Mouse (Mus musculus): ENCODE data around the gene 4931414P19Rik. TPM values are rescaled to one million over a fixed set of nuclear protein-coding genes. Genes with fewer than 3 reads are reported as not detected.

Gene 4931414P19Rik
- total RNA-seq, 2 experiments from 2014 or later, result 5.1 to 5.5 TPM

DNA sequence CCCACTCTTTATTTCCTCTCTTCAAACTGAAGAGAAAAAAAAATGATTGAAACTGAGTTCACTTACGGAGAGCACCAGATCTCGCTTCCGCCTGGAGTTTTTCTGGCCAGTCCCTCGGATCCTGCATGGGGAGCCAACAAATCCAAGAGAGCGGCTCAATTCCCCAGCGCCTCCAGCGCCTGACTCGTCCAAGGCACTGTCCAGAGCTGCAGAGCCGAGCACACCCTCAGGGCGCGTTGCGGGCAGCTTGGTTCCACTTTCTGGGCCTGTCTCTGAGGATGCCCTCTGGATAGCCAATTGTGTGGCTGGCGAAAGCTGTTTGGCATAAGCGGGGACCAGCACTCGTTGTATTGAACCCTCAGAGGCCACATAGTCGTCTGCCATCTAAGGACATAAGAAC is 14.7 kb downstream of the 4931414P19Rik start:
- DNase-seq (ENCODE audit: low spot score in 2 of 2), result no peak

DNA sequence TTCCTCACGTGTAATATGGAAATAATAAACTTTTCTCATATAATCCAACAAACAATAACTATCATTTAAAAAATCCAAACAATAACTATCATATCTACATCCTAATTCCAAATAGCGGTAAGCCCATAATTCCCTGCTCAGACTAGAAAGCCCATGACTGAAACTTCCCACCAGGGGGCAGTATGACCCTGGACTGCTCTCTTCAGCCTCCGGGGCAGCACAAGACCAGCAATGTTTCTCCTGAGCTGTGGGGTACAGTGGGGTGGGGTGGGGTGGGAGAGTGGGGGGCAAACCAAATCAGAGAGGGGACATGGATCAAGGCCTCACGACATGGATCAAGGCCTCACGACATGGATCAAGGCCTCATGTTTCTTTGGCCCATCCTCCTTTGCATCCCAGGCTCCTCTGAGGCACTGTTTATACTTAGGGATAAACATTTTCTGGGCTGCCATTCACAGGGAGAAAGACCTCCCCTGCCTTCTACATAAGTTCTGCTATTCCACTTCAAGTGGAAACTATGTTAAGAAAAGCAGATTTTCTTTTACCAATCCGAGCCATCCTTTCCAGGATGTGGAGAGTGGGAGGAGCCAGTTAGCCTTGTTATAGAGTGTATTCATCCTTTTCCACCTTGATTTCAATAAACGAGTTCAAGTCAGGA is 22.0 kb downstream of the 4931414P19Rik start:
- peak; percentile 62 to 69 for DNase-seq (ENCODE audit: low spot score in 2 of 2)

DNA sequence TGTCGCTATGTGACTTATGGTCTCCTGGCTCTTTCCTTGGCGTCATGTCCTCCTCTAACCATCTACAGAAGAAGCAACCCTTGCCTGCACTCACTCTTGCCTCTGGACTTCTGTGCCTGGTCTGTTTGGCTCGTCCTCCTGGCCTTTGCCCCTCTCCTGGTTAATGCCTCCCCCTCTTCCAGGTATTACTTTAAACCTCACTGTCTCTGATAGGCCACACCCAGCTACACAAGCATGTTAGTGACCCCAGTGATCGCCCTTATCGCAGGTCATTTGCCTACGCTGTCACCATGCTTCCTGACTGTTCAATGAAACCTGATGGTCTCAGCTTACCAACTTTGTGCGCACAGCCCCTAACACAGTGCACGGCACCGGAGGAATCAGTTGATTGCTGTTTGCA is 23.3 kb downstream of the 4931414P19Rik start:
- DNase-seq (ENCODE audit: low spot score in 2 of 2), result no peak

DNA sequence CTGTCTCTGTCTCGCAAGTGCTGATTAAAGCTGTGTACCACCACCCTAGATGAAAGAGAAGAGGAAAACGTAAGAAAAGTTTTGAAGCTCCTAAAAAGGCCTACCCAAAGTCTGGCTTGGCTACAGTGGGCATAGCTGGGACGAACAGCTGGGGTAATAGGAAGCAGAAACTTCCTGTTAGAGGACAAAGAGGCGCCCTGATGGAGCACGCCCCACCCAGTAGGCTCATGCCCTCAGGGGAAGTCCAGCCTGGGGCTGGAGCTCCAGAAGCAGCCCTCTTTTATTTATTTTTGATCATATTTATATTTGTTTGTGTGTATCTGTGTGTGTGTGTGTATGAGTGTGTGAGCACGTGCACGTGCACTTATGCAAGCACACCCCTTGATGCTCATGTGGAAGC is 26.2 kb downstream of the 4931414P19Rik start:
- no peak for DNase-seq (ENCODE audit: low spot score in 2 of 2)

DNA sequence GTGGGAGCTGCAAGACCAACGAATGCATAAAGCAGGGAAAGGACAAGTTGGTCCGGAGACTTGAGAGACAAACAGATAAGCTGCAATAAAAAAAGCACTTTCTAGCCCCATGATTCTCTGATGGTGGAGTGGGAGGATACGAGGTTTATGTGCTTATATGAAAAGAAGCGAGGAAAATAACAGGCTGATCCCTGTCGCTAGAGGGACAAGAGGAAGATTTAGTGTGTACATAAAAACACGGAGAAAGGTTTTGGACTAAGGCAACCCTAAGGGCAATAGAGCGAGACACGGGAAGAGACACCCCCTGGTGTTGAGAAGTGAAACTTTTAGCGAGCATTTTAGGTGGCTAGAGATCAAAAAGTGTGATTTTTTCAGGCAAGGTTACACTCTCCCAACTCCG is 27.7 kb downstream of the 4931414P19Rik start:
- no peak for DNase-seq (ENCODE audit: low spot score in 2 of 2)

DNA sequence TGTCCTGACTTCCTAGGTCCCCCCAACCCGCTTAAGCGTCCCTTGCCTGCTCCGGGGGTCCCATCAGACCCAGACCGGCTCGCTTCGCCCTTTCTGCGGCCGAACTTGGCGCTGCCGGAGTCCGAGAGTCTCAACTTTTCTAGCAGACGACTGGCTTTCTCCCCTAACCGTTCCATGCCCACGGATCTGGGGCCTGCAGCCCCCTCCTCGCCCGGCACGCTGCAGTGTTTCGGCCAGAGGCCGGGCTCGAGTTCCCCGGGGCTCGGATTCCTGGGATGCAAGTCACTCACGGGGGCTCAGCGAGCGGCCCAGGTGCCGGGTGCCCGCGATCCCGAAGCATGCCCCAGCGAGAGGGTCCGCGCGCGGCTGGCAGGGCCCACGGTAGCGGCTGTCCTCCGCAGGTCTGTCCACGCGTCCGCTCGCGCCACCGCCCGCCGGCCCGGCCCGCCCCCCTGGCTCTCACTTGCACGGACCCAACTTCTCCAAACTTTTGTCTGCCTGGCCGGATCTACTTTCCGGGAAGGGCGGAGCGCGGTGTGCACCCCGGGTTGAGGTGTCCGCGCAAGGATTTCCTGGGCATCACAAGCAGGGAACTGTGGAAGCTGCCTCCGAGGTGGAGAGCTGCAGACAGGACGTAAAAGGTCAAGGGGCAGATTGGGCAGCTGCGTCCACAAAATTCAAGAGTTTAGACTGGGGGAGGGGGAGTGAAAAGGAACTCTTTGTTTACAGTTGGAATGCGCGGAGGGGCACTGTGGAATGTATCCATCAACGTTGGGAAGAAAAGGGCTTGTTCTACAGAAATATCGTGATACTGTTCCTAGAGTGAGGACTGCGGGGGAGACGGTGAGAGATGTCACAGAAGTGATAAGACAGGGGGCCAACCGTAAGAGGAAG is 28.5 kb downstream of the 4931414P19Rik start, which contains the start of gene Ajuba:
Ajuba (minus strand) TSS at position 470 of the 894 bp plus-strand sequence.
- DNase-seq (ENCODE audit: low spot score in 2 of 2), result peak; percentile 74 to 83

DNA sequence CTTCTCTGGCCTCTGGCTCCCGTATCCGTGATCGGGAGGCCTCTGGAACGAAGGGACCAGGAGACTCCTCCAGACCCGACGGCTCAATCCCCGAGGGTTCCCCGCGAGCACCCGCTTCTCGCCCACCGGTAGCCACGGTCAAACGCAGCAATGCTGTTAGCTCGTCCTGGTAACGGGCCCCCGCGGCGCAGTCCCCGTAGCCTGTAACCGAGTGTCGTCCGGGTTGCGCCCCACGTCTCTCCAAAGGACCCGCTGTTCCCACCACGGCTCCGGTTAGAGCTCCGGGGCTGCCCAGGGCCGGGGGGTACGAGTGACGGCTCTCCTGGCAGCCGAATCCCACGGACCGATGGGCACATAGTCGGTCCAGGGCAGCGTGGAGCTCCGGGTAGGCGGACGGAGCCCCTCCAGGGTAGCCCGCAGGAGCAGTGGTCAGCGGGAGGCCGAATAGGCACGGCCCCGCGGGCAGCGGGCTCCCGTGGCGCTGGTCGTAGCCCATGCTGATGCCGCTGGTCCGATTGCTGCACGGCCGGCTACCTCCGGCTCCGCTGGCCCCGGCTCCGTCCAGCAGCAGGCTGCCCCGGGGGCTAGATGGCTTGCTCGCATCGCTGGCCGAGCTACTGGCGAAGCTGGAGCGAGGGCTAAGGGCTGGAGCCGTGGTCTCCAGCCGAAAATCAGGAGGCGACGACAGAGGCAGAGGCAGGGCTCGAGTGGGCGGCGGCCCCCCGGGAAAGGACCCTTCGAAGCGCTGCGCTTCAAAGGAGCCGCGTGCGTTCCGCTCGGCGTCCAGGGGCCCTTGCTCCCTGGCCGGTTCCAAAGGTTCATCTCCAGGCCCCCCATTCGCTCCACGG is 29.3 kb downstream of the 4931414P19Rik start:
- peak in 1 of 2 experiments; percentile 24 for DNase-seq (ENCODE audit: low spot score in 2 of 2)

DNA sequence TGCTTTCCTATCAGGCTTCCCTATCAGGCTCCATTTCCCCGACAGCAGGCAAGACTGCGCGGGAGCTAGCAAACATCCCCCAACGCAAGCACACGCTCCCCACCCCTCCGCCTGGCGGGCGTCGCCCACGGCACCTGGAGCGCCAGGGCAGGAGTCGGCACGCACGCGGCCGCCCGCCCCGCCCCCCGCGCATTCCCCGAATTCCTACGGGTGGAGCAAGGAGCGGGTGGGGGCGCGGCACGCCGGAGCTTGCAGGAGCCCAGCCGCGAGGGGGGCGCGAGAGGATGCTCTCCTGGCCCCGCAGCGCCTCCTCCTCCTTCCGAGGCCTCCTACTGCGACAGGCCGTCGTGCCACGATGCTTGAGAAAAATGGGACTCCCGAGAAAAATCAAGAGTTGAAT is 30.2 kb downstream of the 4931414P19Rik start:
- no peak for DNase-seq (ENCODE audit: low spot score in 2 of 2)

DNA sequence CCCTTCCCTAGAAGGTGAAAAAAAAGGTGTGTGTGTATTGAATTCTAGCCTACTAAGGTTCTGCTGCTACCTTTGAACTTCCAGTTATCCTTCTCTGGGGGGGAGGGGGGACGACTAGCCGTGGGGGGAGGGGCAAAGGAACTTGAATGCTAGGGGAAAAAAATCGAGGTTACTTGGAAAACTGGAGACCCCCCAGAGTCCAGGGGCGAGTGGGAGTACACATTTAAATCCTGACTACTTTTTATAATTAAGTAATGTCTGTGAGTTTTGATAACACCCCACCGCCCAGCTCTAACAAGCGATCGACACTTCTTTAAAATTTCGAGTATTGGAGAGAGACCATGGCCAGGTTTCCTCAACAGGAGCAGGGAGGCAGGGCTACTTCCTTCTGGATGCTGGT is 30.8 kb downstream of the 4931414P19Rik start:
- DNase-seq (ENCODE audit: low spot score in 2 of 2), result no peak

DNA sequence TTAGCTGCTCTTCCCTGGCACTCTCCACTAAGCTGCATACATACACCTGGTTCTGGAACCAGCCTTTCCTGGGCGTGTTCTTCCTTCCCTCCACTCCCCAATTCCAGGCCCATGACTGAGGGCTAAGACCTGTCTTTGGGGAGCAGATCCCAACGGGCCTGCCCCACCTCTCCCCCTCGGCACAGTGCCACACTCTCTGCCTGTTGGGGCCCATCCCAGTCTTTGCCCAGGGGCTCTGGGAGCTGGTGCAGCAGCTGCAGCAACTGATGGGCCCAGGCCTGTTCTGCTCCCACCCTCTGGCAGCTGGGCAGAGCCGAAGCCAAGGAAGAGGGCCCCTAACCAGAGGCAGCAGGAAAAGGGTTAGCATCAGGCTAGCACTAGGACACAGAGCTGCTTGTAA is 31.5 kb downstream of the 4931414P19Rik start:
- DNase-seq (ENCODE audit: low spot score in 2 of 2), result peak in 1 of 2 experiments; percentile 22

DNA sequence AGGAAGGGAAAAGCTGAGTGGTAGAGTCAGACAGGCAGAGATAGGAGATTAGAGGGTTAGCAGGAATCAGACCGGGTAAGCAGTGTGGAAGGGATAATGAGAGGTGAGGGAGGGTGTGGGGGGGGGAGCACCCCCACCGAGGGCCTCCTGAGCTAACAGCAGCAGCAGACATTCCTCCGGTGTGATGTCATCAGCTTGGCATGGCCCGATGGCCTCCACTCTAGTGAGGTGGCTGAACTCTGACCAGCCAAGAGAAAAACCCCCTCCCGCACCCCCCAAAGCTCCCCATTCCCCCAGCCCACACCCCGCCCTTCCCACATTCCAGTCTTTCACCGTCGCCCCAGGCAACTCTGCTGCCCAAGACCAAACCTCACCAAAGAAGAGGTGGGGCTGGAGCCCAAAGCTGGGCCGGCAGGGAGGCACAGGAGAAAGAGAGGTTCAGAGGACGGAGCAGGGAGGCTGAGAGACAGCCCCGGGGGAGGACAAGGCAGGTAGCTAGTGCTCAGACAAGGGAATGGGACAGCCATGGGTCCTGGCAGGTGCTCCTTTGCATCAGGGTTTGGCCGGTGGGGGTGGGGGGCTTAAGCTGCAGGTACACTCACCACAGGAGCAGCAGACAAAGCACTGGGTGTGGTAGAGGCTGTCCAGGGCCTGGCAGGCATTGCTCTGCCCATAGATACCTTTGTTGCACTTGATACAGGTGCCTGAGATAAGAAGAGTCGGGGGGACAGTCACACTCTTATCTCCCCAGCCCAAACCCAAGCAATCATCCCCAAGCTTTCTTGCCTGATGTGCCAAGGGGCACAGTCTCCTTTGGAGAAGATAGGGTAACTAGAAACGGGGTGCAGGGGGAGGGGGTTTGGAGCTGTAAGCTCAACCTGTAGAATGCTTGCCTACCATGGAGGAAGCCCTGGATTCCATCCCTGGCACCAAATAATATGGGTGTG is 32.7 kb downstream of the 4931414P19Rik start:
- no peak for DNase-seq (ENCODE audit: low spot score in 2 of 2)

DNA sequence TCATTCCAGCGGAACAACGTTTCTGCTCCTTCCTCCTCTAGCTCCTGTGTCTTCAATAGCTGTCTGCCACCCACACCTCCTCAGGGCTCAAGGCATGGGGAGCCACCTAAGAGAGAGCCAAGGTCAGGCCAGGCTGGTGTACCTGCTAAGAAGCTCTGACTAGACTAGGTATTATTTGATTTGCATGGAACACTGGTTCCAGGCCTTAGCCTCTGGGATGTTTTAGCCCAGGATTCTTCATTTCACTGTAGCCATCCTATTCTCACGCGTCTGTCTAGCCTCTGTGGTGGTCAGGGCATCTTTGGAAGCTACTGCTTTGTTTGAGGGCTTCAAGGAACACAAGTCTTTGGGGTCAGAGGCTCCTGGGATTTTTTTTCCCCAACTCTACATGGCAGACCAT is 33.7 kb downstream of the 4931414P19Rik start:
- no peak for DNase-seq (ENCODE audit: low spot score in 2 of 2)

DNA sequence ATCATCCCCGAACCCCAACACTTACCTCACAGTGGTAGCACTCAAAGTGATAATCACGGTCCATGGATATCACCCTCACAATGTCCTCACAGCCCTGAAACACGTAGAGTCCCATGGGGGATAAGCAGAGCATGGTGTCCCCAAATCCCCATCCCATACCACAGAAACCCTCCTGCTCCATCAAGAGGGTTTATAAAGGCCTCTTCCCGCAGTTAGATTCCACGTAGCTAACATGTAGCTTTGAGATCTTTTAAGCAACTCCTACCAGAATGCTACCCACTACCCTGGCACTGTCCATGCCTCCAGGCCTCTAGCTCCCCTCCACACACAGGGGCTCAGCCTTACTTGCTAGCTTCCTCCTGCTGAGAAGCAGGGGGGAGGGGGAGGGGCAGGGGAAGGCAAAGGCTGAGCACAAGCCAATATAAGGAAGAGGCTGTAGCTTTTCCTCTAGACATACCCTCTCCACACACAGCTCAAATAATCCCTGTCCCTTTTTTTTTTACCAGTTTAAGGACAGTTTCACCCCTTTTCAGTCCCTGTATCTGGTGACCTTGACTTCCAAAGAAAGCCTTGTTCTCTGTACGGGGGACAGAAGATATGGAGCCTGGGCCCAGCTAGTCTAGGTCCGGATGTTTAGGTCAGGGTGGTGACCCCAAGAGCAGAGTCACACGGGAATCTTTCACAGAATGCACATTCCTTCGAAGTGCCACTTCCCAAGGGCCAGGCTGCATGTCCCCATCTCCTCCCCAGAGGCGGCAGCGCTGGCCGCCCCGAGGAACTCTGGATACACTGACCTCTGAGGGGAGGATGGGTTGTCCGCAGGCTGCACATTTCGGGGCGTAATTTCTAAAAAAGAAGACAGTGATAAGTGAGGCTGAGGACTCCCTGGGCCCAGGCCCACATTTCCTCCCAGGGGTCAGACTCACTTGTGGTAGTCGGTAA is 36.1 kb downstream of the 4931414P19Rik start:
- no peak for DNase-seq (ENCODE audit: low spot score in 2 of 2)

DNA sequence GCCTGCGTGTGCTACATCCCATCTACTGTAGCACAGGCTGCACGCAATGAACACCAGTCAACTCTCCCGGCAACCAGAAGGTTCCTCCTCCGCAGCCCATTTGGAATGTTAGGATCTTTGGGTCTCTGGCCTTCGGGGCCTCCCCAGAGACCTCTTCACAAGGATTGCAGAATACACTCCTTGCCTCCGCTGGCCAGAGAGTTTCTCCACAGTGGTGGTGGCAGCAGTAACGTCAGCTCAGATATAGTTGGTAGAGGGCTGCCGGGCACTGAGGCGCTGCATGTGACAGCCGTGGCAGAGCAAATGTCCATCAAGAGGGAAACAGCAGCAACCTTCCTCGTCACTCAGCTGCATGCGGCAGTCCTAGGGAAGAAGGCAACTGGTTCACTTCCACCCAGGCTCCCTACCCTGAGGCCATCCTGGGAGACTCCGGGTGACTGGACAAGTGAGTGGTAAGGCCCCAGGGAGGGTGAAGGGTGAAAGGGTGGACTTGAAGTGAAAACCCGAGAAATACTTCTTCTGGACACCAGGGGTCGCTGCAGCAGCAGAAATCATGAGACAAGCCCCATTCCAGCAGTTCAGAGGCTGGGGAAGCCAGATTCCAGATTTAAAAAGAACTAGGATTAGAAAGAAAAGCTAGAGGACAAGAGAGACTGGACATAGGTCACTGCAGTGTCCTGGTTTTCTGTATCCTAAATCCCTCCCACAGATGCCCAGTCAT is 36.9 kb downstream of the 4931414P19Rik start:
- DNase-seq (ENCODE audit: low spot score in 2 of 2), result peak; percentile 78 to 81

DNA sequence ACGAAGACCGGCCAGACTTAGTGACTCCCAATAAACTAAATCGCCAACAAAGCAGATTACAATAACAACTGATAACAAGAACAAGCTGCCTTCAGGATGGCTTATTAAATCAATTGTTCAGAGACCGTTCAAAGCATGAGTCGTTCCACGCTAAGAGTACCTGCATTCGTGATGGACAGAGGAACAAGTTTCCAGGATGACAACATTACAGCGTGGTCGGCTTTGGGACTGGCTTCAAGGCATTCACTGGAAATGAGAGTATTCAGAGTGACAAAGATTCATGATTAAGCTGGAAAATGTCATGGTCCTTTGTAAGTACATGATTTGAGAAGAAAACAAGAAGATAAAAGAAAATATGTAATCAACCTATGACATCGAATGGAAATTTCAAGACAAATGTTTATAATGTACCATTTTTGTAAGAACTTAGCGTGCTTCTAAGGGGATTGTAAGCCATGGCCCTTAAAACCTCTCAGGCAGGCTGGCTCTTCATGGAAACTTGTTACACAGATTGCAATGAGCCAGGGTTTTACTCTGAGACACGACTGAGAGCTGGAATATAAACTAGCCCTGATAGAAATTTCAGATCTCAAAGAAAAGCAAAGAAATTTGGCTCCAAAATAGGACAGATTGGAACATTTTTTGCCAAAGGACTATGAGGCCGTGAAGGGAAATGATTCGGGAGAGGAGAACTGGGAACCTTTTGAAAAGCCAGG is 45.1 kb downstream of the 4931414P19Rik start:
- no peak for DNase-seq (ENCODE audit: low spot score in 2 of 2)

DNA sequence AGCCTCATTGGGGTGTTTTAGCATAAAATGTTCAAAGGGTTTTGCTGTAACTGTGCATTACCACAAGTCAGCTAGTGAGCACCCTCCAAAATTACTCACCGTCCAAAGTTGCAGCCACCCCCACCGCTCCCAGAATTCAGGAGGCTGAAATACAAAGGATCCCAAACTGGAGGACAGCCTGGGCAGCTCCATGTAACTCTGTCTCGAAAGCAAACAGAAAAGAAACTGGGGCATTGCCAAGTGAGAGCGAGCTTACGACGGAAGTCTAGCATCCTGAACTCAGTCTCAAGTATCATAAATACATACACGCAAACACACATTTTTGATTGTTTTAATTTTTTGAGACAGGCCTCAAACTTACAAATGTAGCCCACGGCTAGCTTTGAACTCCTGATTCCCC is 48.5 kb downstream of the 4931414P19Rik start:
- no peak for DNase-seq (ENCODE audit: low spot score in 2 of 2)

DNA sequence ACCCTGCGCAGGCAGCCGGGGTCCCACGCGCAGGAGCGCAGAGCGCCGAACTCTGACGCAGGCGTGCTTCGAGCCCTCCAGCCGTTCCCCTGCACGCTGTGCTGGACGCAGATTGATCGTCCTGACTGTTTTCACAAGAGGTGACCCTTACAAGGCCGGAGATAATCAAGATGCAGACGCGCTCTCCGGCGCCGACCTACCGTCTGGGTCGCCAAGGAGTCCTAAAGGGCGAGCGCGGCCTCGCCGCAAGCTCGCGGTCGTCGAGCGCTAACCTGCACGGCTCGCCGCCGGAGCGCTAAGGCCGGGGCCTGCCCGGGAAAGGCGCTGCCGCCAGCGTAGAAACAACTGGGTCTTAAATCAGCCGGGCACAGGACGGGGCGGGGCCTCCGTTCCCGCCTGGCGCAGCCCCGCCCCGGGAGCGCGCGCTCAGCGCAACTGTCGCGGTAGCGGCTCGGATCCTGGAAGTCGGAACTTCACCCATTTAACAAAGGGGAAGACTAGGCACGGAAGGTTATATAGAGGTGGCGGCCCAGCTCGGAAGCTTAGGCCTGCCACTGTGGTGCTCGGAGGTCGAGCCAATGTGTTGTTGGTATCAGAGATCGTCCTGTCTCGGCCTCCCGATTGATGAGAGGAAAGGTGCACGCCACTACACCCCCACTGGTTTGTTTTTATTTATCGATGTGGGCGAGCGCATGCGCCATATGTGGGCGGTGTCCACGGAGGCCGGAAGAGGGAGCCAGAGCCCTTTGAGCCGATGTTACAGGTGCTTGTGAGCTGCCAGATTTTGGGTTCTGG is 51.6 kb downstream of the 4931414P19Rik start, which contains the start of gene Haus4:
Haus4 (minus strand) TSS at position 642 of the 795 bp plus-strand sequence.
- peak; percentile 62 to 73 for DNase-seq (ENCODE audit: low spot score in 2 of 2)

Measured in layer of hippocampus, postnatal 10 days (tissue).